Mouse (Mus musculus) limb, embryonic 10.5 days (tissue): Measurements from ENCODE around the gene Nfx1. TPM values are rescaled to one million over a fixed set of nuclear protein-coding genes. Genes with fewer than 3 reads are reported as not detected.

ENCODE experiments used
- DNase-seq: peaks from one replicate; pipeline ENCODE4 v3.0.0-alpha.2; 2017; ENCODE audit warnings: low spot score
- H3K27ac ChIP-seq: fragments of 300-500 bp; sonication (generic); 2 replicates; pipeline ENCODE4 v1.5.1; 2016; ENCODE audit warnings: mild to moderate bottlenecking
- H3K27me3 ChIP-seq: fragments of 300-500 bp; sonication (generic); 2 replicates; pipeline ENCODE4 v1.6.1; 2016; ENCODE audit warnings: low read depth, mild to moderate bottlenecking; ENCODE audit not compliant: poor library complexity, severe bottlenecking
- H3K36me3 ChIP-seq: fragments of 300-500 bp; sonication (generic); 2 replicates; pipeline ENCODE4 v1.6.1; 2016; ENCODE audit warnings: mild to moderate bottlenecking, moderate library complexity
- H3K4me1 ChIP-seq: fragments of 300-500 bp; sonication (generic); 2 replicates; pipeline ENCODE4 v1.6.1; 2016
- H3K4me3 ChIP-seq: fragments of 300-500 bp; sonication (generic); 2 replicates; pipeline ENCODE4 v1.5.1; 2016; ENCODE audit warnings: mild to moderate bottlenecking, moderate library complexity
- H3K9me3 ChIP-seq: fragments of 300-500 bp; sonication (generic); replicated peaks from 2 replicates; pipeline ENCODE4 v1.6.1; 2016; ENCODE audit warnings: mild to moderate bottlenecking
- WGBS: fragments of 180-500 bp; shearing (Covaris S2); methylation state at CpG from one replicate; pipeline ENCODE4 v1.1.7; 2016; 5-methylcytosine and 5-hydroxymethylcytosine counted together
- polyA plus RNA-seq: library from polyadenylated mRNA; unstranded; fragments of >200 nt; fragmentation: Nextera tagmentation; extraction: Ambion mirVana; gene quantifications from 2 replicates; pipeline ENCODE4 v1.2.1, GENCODE M21; 2016

Nfx1 gene
- polyA plus RNA-seq, 1 experiment from 2014 or later, result 109 TPM

DNA sequence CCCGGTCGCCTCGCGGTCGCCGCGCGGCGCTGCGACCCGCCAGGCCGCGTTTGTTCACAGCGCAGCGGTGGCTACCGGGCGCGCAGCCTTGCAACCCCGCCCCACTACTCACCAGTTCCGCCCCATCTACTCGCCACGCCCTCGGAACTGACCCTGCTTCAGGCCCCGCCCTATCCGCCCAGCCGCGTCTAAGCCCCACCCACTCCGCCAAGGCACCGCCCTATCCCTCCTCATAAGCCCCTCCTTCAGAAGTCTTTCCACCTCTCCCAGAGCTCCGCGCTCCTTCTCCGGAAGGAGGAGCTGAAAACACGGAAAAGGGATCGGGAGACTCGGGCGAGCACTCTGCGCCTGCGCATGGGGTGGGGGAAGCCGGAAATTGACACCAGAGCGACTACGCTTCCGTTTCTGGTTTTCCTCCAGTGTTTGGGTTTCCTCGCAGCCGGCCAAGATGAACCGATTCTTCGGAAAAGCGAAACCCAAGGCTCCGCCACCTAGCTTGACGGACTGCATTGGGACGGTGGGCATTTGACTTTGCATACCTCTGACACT, 22.5 kb upstream of the Nfx1 start, which contains the start of the genes Bag1 and Chmp5:
TSS of gene Bag1 (minus strand) at position 135 of the 549 bp plus-strand sequence.
TSS of gene Chmp5 (plus strand) at position 248 of the 549 bp plus-strand sequence.
- DNase-seq, result peak; percentile 98
- peaks cover 65% of the 10 kb centered on the region for H3K36me3 ChIP-seq
- WGBS, result under 1% methylated on average over 49 of the region's 50 CpGs
- H3K9me3 ChIP-seq, result no peaks in the 10 kb centered on the region
- H3K27ac ChIP-seq, result peak within 1 kb of the TSS; percentile 93
- peak within 1 kb of the TSS; percentile 94 for H3K4me3 ChIP-seq
- H3K4me1 ChIP-seq, result peaks cover 23% of the 10 kb centered on the region
- no peaks in the 10 kb centered on the region for H3K27me3 ChIP-seq

DNA sequence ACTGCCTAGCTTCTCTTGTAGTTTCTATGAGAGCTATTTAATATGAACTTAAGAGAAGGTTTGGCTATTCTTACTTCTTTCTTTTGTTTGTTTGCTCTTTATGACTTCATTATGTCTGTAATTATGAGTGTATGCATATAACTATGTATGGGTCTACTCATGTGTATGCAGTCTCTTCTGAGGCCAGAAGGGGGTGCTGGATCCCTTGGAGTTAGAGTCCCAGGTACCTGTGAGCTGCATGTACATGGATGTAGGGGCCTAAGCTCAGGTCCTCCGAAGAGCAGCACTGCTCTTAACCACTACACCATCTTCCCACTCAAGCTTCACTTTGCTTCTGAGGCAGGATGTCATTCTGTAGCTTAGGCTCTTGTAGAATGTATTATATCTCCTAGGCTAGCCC, 17.2 kb upstream of the Nfx1 start:
- no peak overlapping the region for H3K27ac ChIP-seq
- no peaks in the 10 kb centered on the region for H3K27me3 ChIP-seq
- H3K4me1 ChIP-seq, result peaks cover 9% of the 10 kb centered on the region
- WGBS, result 89% methylated on average over 1 of the region's 1 CpGs
- H3K9me3 ChIP-seq, result no peaks in the 10 kb centered on the region
- DNase-seq, result no peak
- peaks cover 83% of the 10 kb centered on the region for H3K36me3 ChIP-seq
- no peak overlapping the region for H3K4me3 ChIP-seq

DNA sequence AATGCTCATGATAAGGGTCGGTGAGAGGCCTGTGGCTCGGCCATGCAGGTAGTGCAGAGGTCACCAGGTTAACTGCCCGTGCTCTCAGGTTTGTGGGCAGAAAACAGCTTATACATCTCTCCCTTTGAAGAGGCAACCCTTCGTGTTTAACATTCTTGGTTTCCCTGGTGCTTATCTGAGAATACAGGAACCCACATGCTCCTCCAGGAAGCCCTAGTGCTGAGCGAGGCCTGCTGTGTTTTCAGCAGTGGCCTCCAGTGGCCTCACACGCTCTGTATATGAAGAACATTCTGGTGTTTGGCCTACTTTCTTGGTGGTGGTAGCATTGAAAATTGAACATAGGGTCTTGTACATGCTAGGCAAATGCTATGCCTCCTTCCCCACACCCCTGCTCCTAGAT, 14.8 kb upstream of the Nfx1 start:
- no peak for DNase-seq
- no peaks in the 10 kb centered on the region for H3K9me3 ChIP-seq
- WGBS, result 92% methylated on average over 6 of the region's 6 CpGs
- no peaks in the 10 kb centered on the region for H3K4me1 ChIP-seq
- no peaks in the 10 kb centered on the region for H3K27me3 ChIP-seq
- H3K27ac ChIP-seq, result no peak overlapping the region
- H3K4me3 ChIP-seq, result no peak overlapping the region
- H3K36me3 ChIP-seq, result peaks cover 96% of the 10 kb centered on the region

DNA sequence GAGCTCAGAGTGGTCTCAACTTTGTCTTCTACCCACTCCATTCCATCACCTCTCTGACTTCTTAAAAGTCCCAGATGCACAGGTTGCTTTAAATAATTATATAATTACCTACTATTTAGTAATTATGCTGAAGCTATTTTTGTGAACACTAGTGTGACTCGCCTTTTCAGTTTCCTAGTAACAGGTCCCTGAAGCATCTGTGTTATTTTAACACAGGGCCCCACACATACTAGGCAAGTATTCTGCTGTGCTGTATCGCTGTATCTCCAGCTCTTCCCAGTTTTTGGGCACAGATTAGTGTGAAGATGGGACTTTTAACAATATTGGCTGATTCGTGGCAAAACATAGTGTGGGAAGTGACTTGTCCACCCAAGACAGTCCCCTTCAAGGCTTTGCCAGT, 7.2 kb upstream of the Nfx1 start:
- Histone ChIP-seq H3K4me3 (no peak overlapping the region), H3K9me3 (no peaks in the 10 kb centered on the region), H3K36me3 (peaks cover 98% of the 10 kb centered on the region), H3K4me1 (no peaks in the 10 kb centered on the region), H3K27ac (no peak overlapping the region), H3K27me3 (no peaks in the 10 kb centered on the region)
- WGBS, result 89% methylated on average over 3 of the region's 3 CpGs
- no peak for DNase-seq

DNA sequence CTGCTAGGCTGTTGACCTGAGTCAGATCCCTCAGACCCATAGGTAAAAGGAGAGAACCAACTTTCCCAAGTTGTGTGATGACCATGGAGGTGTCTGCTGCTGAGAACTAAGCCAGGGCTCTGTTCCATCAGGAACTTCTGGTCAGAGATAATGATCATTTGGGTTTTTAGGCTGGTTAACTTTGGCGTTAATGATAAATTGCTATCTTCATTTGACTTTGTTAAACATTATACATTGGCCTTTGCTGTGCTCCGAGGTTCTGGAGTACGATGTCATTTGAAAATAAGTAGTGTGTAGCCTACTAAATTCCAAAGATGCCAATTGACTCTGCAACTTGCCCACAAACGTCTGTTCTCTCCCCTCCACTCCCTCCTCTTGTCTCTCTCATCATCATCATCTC, 1.5 kb upstream of the Nfx1 start:
- no peak for DNase-seq
- Histone ChIP-seq H3K36me3 (peaks cover 51% of the 10 kb centered on the region), H3K4me3 (no peak overlapping the region), H3K27ac (no peak overlapping the region), H3K9me3 (no peaks in the 10 kb centered on the region), H3K4me1 (peaks cover 16% of the 10 kb centered on the region), H3K27me3 (no peaks in the 10 kb centered on the region)
- 89% methylated on average over 4 of the region's 4 CpGs for WGBS

DNA sequence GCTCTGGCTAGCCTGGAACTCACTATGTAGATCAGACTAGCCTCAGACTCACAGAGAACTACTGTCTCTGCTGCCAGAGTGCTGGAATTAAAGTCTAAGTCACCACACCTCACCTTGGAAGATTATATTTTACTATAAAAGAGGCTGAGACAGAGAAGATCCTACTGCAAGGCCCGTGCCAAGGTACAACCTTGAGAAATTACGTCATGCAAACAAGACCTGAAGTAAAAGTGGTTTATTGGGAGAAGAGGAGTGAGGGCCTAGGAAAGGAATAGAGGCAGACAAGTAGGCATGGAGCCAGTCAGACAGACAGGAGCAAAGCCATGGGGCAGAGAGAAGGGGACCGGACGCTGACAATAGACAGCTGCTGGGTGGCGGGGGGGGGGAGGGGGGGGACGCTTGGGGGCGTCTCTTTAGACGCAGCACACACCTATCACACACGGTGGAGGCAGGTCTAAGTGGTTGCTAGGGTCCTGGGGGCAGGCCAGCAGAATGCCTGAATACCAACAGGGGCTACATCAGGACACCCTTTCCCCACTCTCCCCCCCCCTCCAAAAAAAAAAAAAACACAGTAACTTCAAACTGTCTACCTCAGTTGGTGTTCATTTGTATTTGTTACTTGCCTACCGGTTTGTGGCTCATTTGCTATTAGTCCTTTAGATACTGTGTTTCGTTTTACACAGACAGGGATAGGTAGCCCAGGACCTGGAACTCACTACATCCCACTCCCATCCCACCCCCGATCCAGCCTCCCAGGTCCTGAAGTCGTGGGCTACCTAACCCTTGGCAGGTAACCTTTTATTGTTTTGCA, 720 bp upstream of the Nfx1 start:
- H3K36me3 ChIP-seq, result peaks cover 45% of the 10 kb centered on the region
- H3K9me3 ChIP-seq, result no peaks in the 10 kb centered on the region
- H3K27me3 ChIP-seq, result no peaks in the 10 kb centered on the region
- peak overlapping the region; percentile 98 for H3K4me3 ChIP-seq
- peaks cover 16% of the 10 kb centered on the region for H3K4me1 ChIP-seq
- peak; percentile 37 for DNase-seq
- 17% methylated on average over 11 of the region's 13 CpGs for WGBS
- H3K27ac ChIP-seq, result peak overlapping the region; percentile 92

DNA sequence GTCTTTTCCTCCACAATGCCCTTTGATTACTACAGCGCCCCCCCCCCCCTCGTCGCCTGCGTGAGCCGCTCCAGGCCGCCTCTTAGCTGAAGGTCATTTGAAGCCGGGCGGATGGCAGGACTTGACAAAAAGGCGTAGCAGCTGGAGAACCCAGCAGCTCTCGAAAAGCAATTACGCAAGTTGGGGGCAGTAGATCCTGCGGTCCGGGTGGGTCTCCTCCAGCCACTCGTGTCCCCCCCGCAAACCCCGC, 189 bp upstream of the Nfx1 start:
- Histone ChIP-seq H3K36me3 (peaks cover 43% of the 10 kb centered on the region), H3K4me3 (peak overlapping the region; percentile 98), H3K27me3 (no peaks in the 10 kb centered on the region), H3K9me3 (no peaks in the 10 kb centered on the region), H3K4me1 (peaks cover 16% of the 10 kb centered on the region), H3K27ac (peak overlapping the region; percentile 92)
- DNase-seq, result no peak
- under 1% methylated on average over 16 of the region's 16 CpGs for WGBS

DNA sequence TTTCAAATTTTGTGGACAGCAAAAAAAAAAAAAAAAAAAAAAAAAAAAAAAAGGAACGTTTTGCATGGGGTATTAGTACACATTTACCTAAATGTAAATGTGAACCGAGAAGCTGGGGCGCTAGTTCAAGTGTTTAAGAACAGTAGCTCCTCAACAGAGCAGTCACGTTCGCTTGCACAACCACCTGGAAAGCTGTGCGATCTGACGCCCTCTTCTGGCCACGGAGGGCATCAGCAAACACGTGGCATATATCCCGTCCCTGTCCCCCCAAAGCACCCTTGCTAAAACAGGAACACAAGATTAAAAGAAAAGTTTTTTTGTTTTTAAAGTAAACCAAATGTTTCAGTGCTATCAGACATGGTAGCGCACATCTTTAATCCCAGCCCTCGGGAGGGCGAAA, 1.0 kb downstream of the Nfx1 start:
- peak; percentile 72 for DNase-seq
- H3K9me3 ChIP-seq, result no peaks in the 10 kb centered on the region
- H3K4me1 ChIP-seq, result peaks cover 16% of the 10 kb centered on the region
- 27% methylated on average over 13 of the region's 13 CpGs for WGBS
- no peaks in the 10 kb centered on the region for H3K27me3 ChIP-seq
- peak overlapping the region; percentile 98 for H3K4me3 ChIP-seq
- no peak overlapping the region for H3K27ac ChIP-seq
- H3K36me3 ChIP-seq, result peaks cover 43% of the 10 kb centered on the region

DNA sequence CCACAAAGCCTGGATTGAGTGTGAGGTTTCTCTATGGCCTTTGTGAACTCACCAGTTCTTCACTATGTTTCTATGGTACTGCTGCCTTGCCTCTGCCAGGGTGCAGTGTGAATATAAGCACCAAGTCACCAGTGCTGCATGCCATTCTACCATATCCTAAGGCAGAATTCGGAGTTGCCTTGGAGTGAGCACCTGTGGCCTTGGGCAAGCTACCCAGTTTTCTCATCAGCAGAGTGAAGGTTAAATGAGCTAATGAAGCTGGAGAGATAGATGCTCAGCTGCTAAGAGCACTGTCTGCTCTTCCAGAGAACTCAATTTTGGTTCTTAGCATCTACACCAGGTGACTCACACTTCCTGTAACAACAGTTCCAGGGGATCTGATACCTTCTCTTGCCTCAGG, 3.3 kb downstream of the Nfx1 start:
- H3K27me3 ChIP-seq, result no peaks in the 10 kb centered on the region
- WGBS, result 97% methylated on average over 1 of the region's 1 CpGs
- no peak overlapping the region for H3K4me3 ChIP-seq
- DNase-seq, result no peak
- no peak overlapping the region for H3K27ac ChIP-seq
- H3K36me3 ChIP-seq, result peaks cover 50% of the 10 kb centered on the region
- no peaks in the 10 kb centered on the region for H3K9me3 ChIP-seq
- H3K4me1 ChIP-seq, result peaks cover 16% of the 10 kb centered on the region

DNA sequence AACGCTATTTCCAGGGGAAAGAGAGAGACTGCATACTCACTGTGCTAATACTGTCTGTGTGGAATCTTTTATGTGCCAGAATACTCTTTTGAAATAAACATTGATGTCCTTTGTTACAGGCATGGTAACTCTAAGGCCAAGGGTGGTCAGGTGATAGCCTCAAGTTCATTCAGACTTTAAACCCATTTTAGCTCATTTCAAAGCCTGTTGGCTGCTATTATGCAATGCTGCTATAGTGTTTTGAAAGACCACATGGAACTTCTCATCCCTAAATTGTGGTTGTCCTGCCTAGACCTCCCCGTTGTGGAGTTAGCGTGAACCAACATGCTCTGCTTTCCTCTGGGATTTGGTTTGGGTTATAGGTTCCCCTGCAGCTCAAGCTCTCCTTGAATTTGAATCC, 5.0 kb downstream of the Nfx1 start:
- no peaks in the 10 kb centered on the region for H3K27me3 ChIP-seq
- no peak overlapping the region for H3K4me3 ChIP-seq
- WGBS, result 97% methylated on average over 3 of the region's 3 CpGs
- no peak for DNase-seq
- no peak overlapping the region for H3K27ac ChIP-seq
- peaks cover 9% of the 10 kb centered on the region for H3K4me1 ChIP-seq
- H3K9me3 ChIP-seq, result no peaks in the 10 kb centered on the region
- H3K36me3 ChIP-seq, result peaks cover 66% of the 10 kb centered on the region

DNA sequence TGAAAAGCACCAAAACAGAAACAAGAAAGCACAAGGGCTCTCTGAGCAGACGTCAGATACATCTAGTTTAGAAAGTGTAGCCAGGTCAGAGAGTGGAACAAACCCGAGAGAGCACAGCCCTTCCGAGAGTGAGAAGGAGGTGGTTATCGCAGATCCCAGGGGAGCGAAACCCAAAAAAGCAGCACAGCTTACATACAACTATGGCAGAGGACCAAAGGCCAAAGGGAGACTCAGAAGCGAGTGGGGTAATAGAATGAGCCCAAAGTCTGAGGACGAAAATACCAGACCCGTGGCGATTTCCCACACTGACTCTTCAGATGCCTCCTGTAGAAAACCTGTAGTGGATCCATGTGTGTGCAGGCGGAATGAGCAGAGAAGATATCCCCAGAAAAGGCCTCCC, 5.9 kb downstream of the Nfx1 start:
- WGBS, result 95% methylated on average over 10 of the region's 10 CpGs
- H3K27ac ChIP-seq, result no peak overlapping the region
- H3K4me1 ChIP-seq, result peaks cover 9% of the 10 kb centered on the region

DNA sequence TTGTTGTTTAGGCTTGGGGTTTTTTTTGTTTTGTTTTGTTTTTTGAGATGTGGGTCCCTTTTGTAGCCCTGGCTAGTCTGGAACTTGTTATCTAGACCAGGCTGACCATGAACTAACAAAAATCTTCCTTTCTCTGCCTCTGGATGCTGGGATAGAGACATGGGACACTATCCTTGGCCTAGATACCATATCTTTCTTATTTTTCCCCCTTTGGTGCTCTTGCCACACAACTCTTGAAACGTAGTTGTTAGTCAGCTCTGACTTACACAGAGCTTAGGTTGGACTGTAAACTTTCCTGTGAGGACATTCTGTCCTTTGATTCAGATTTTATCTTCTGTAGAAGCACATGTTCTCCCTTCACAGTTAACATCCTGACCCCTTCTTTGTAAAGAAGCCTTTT, 8.7 kb downstream of the Nfx1 start:
- Histone ChIP-seq H3K27ac (no peak overlapping the region), H3K36me3 (peaks cover 92% of the 10 kb centered on the region), H3K27me3 (no peaks in the 10 kb centered on the region), H3K4me1 (no peaks in the 10 kb centered on the region), H3K4me3 (no peak overlapping the region), H3K9me3 (no peaks in the 10 kb centered on the region)
- no peak for DNase-seq
- 95% methylated on average over 1 of the region's 1 CpGs for WGBS

More for the DNA sequence above, 5.9 kb downstream of the Nfx1 start:
- no peak for DNase-seq
- H3K4me3 ChIP-seq, result no peak overlapping the region
- H3K27me3 ChIP-seq, result no peaks in the 10 kb centered on the region
- H3K36me3 ChIP-seq, result peaks cover 76% of the 10 kb centered on the region
- H3K9me3 ChIP-seq, result no peaks in the 10 kb centered on the region

DNA sequence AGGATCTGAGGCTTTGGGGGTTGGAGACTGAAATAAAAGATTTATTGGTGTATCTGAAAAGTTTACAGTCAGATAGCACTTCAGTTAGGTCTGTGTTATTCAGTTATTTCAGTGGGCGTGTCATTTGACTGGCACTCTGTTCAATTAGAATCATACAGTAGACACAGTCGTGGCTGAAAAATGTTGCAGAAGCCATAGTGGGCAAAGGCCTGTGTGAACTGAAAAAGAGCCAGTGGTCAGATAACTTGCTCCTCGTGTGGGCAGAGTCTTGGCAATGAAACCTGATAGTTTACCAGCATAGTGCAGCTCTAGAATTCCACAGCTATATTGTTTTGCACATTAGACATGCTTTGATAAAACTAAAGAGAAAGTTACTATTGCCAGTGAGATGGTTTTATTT, 11.8 kb downstream of the Nfx1 start:
- no peak for DNase-seq
- H3K36me3 ChIP-seq, result peaks cover 99% of the 10 kb centered on the region
- WGBS, result 82% methylated on average over 3 of the region's 3 CpGs

More for the DNA sequence above, 11.8 kb downstream of the Nfx1 start:
- Histone ChIP-seq H3K9me3 (no peaks in the 10 kb centered on the region), H3K4me1 (no peaks in the 10 kb centered on the region), H3K4me3 (no peak overlapping the region), H3K27ac (no peak overlapping the region), H3K27me3 (no peaks in the 10 kb centered on the region)
